Mouse (Mus musculus) gastrocnemius, adult 2 months (tissue): ENCODE results near the gene Togaram1. TPM values are rescaled to one million over a fixed set of nuclear protein-coding genes. Genes with fewer than 3 reads are reported as not detected.

Experiments used
- DNase-seq: peaks from one replicate; pipeline ENCODE4 v3.0.0; 2022
- H3K27ac ChIP-seq: fragments of 200-600 bp; 2 replicates; pipeline ENCODE4 v1.8.1; 2022; ENCODE audit warnings: mild to moderate bottlenecking
- H3K4me3 ChIP-seq: fragments of 200-600 bp; 2 replicates; pipeline ENCODE4 v1.8.1; 2022; ENCODE audit warnings: mild to moderate bottlenecking, moderate library complexity
- CTCF ChIP-seq: fragments of 200-600 bp; IDR thresholded peaks from 2 replicates; pipeline ENCODE4 v1.8.1; 2022; ENCODE audit warnings: antibody characterized with exemption, mild to moderate bottlenecking, moderate library complexity
- intact Hi-C: fragments of 180-260 bp; cut with DNase I; formaldehyde crosslinking; loops from one replicate; pipeline ENCODE4 v1.15.1; 2025
- total RNA-seq, 2 experiments: library from RNA; stranded (reverse); gene quantifications; 2 replicates each; pipeline ENCODE4 v1.2.3; 2021

Togaram1 gene
- total RNA-seq, 2 experiments from 2014 or later = 9.2 to 9.7 TPM

- no peak for TF ChIP-seq CTCF
- H3K27ac ChIP-seq = peak overlapping the region; percentile 8; the same call in 1 of the 2 replicates
- intact Hi-C loops = no loop called here
- no peak for DNase-seq
- H3K4me3 ChIP-seq = no peak overlapping the region
These were observed 100.6 kb downstream of the Togaram1 start for GRCm38 (mm10) chr12:65066234-65066633.

- no peak for TF ChIP-seq CTCF
- no peak for DNase-seq
- Histone ChIP-seq H3K4me3 (peak overlapping the region; percentile 17), H3K27ac (peak overlapping the region; percentile 64)
- intact Hi-C loops = no loop called here
These were observed 102.8 kb downstream of the Togaram1 start for GRCm38 (mm10) chr12:65068409-65068808.

Other genes with a start within 250 kb of the Togaram1 start
- gene Gm527, start 47.9 kb upstream of the Togaram1 start, total RNA-seq = 1 to 10 TPM; 5.0 to 5.2 TPM
- 1 to 10 TPM; 9.6 to 10.0 TPM for gene Klhl28, start 270 bp upstream of the Togaram1 start, total RNA-seq
- 10 to 100 TPM; 15.8 to 17.5 TPM for gene Prpf39, start 70.5 kb downstream of the Togaram1 start, total RNA-seq
- gene Fkbp3, start 108.2 kb downstream of the Togaram1 start, total RNA-seq = 100 to 1,000 TPM; 176 to 242 TPM
- 1 to 10 TPM; 1.4 to 2.0 TPM for gene Fancm, start 109.8 kb downstream of the Togaram1 start, total RNA-seq
- under 1 TPM in 1 of 2 experiments, not detected in 1; 0.13 TPM for gene Mis18bp1, start 206.8 kb downstream of the Togaram1 start, total RNA-seq